Mouse (Mus musculus): ENCODE data around the gene Jazf1.

GRCm38 (mm10) chr6:52919442-52919841 is 149.0 kb downstream of the Jazf1 start:
- TF ChIP-seq CTCF (IDR thresholded peaks at IDR 0.05; ENCODE audit: low read depth) (no peak), EP300 (IDR thresholded peaks at IDR 0.05; ENCODE audit: low read depth) (no peak)

Data from liver, postnatal 0 days (tissue).